Mouse (Mus musculus): ENCODE results near the gene Prtn3.
"Not testable (repeated sequence)": the region's sequence is repeated elsewhere in the genome, so short reads cannot be mapped to it uniquely, and the experiment has no call there.

Prtn3 gene

GRCm38 (mm10) chr10:79877174-79877573 is 2.9 kb downstream of the Prtn3 start:
- peak; percentile 89 for DNase-seq (ENCODE audit: low read depth)

GRCm38 (mm10) chr10:79877757-79878156 is 3.5 kb downstream of the Prtn3 start:
- DNase-seq (ENCODE audit: low read depth), result peak; percentile 98

- no peak for DNase-seq (ENCODE audit: low read depth)
Measured at GRCm38 (mm10) chr10:79879527-79879926, 5.3 kb downstream of the Prtn3 start.

GRCm38 (mm10) chr10:79880721-79881120 is 6.4 kb downstream of the Prtn3 start:
- DNase-seq (ENCODE audit: low read depth), result peak; percentile 78

- DNase-seq (ENCODE audit: low read depth), result peak; percentile 79
Measured at GRCm38 (mm10) chr10:79881981-79882380, 7.7 kb downstream of the Prtn3 start.

GRCm38 (mm10) chr10:79883297-79884084 is 9.2 kb downstream of the Prtn3 start:
- DNase-seq (ENCODE audit: low read depth), result peak; percentile 89

GRCm38 (mm10) chr10:79884446-79884845 is 10.2 kb downstream of the Prtn3 start:
- peak; percentile 75 for DNase-seq (ENCODE audit: low read depth)

GRCm38 (mm10) chr10:79884938-79885337 is 10.7 kb downstream of the Prtn3 start:
- DNase-seq (ENCODE audit: low read depth), result not testable (repeated sequence)

- no peak for DNase-seq (ENCODE audit: low read depth)
Measured at GRCm38 (mm10) chr10:79886054-79886453, 11.8 kb downstream of the Prtn3 start, which contains the start of gene Elane. Elane (plus strand) TSS chr10:79886247.

- DNase-seq (ENCODE audit: low read depth), result no peak
Measured at GRCm38 (mm10) chr10:79886611-79887010, 12.3 kb downstream of the Prtn3 start.

GRCm38 (mm10) chr10:79889386-79889785 is 15.1 kb downstream of the Prtn3 start:
- no peak for DNase-seq (ENCODE audit: low read depth)

GRCm38 (mm10) chr10:79890670-79891069 is 16.4 kb downstream of the Prtn3 start, which contains the start of gene Cfd:
Cfd (plus strand) TSS chr10:79890853.
- DNase-seq (ENCODE audit: low read depth), result no peak

GRCm38 (mm10) chr10:79892451-79893118 is 18.3 kb downstream of the Prtn3 start:
- peak; percentile 77 for DNase-seq (ENCODE audit: low read depth)

- no peak for DNase-seq (ENCODE audit: low read depth)
Measured at GRCm38 (mm10) chr10:79896306-79896705, 22.0 kb downstream of the Prtn3 start.

GRCm38 (mm10) chr10:79896814-79897213 is 22.5 kb downstream of the Prtn3 start:
- DNase-seq (ENCODE audit: low read depth), result no peak

GRCm38 (mm10) chr10:79897316-79898245 is 23.3 kb downstream of the Prtn3 start:
- no peak for DNase-seq (ENCODE audit: low read depth)

GRCm38 (mm10) chr10:79900951-79901410 is 26.7 kb downstream of the Prtn3 start:
- DNase-seq (ENCODE audit: low read depth), result peak; percentile 48

GRCm38 (mm10) chr10:79906712-79907111 is 32.4 kb downstream of the Prtn3 start:
- no peak for DNase-seq (ENCODE audit: low read depth)

- DNase-seq (ENCODE audit: low read depth), result no peak
Measured at GRCm38 (mm10) chr10:79907415-79907814, 33.1 kb downstream of the Prtn3 start.

- DNase-seq (ENCODE audit: low read depth), result peak; percentile 99
Measured at GRCm38 (mm10) chr10:79908167-79909091, 34.2 kb downstream of the Prtn3 start, which contains the start of gene Med16. Med16 (minus strand) TSS chr10:79908923.
